Mouse (Mus musculus): ENCODE results near the gene Brpf3.

The Brpf3 gene

DNA sequence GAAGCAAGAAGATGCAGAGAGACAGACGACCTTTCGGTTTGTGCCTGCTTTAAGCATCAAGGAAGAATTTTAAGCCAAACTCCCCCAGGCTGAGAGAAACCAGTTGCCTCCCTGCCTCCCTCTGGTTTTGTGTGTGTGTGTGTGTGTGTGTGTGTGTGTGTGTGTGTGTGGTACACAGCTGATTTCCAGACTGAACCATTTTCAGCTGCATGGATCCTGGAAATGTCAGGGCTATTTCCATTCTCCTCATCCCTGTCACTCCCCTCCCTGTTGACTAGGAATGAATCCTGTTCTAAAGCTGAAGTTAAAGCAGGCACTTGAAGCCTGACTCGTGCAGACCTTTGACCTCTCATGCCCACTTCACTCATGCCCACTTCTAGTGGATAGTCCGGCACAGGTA is 73.3 kb downstream of the Brpf3 start:
- DNase-seq (ENCODE audit: low spot score), result no peak

DNA sequence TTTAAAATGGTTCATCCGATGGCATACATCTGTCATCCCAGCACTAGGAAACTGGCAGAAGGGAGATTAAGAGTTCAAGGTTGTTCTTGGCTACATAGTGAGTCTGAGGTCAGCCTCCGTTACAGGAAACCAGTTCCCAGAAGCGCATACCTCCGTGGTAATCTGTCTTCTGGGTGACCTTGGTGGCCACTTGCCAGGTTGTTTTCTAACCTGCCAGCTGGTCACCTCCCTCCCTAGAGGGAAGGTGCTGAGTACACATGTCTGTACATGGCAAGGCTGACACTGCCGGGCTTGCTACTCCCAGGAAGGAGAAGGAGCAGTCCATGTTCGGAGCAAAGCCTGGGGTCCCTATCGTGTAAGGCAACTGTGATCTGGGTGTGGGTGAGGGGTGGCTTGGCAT is 73.9 kb downstream of the Brpf3 start:
- DNase-seq (ENCODE audit: low spot score), result no peak

DNA sequence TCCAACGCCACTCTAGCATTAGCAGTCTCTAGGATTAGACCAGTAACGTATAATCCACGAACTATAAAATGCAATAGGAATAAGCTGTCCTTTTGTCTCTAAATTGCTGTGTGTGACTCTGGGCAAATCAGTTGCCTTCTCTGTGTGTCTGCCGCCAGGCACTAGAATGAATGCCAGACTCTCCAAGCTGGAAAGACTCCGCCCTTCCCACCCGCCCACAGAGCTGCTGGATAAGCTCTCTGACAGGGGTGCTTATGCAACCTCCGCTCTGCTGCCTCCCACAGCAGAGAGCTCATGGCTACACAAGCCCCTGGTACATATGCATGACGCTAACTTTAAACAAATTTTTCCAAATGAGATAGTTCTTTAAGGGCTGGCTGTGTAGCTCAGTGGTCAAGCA is 74.4 kb downstream of the Brpf3 start:
- DNase-seq (ENCODE audit: low spot score), result no peak

DNA sequence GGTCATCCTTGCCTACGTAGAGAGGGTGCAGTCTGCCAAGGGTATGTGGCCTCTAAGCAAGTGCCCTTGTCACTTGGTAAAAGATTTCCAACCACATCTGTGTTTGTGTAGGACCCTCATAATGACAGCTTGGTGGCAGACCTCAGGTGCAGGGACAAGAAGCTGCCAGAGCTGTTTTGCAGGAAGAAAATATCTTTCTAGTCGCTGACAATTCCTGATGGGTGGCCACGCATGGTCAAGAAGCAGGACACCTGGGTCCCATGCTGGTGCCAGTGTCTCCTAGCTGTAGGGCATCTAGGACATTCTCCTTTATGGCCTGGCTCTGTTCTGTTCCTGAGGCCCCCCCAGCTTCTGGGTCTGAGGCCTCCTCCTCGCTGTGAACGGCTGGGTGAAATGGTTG is 75.4 kb downstream of the Brpf3 start:
- no peak for DNase-seq (ENCODE audit: low spot score)

DNA sequence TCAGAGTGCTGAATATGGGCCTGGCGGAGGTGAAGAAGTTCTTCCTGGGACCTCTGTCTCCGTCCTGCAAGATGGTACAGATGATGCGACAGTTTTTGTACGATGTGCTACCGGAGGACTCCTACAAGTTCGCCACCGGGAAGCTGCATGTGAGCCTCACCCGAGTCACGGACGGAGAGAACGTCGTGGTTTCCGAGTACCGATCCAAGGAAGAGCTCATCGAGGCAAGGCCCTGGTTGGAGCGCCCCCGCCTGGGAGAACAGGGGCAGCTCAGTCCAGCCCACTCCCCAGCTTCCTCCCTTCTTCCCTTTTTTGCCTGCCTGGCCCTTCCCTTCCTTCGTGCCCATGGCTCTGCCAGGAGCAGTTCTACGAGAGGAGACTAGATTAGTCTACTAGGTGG is 75.9 kb downstream of the Brpf3 start:
- peak; percentile 68 for DNase-seq (ENCODE audit: low spot score)

DNA sequence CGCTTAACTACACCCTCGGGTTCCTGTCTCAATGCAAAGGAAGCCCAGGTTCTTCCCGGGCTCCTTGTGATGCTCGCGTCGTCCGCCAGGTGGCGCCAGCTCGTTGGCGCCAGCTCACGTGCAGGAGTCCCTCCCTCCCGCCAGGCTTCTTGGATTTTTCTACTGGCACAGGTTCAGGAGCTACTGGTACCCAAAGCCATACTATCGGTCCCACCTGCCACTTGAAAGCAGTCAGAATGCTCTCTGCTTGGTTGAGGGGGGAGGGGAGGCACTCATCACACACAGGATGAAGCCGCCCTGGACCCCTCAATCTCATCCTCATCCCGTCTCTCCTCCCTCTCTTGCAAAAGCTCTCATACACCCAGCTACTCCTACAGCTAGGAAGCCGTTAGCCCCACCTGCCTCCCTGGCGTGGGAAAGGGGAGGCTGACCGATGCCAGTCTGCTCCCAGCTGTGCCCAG is 79.1 kb downstream of the Brpf3 start:
- DNase-seq (ENCODE audit: low spot score), result peak; percentile 86

DNA sequence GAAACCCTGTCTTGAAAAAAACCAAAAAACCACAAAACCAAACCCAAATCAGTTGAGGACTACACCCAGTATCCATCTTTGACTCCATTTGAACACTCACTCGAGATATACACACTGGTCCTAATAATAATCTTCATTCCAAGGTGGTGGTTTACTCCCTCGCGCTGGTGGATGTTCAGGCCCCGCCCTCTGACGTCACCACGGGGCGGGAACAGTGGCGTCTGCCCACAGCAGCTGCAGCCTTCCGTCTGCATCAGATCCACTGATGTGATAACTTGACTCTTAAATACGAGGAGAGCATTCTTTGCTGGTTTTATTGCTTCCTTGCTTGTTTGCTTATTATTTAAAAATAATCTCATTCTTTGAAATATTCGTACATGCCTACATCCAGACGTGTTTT is 81.4 kb downstream of the Brpf3 start:
- DNase-seq (ENCODE audit: low spot score), result peak; percentile 80

DNA sequence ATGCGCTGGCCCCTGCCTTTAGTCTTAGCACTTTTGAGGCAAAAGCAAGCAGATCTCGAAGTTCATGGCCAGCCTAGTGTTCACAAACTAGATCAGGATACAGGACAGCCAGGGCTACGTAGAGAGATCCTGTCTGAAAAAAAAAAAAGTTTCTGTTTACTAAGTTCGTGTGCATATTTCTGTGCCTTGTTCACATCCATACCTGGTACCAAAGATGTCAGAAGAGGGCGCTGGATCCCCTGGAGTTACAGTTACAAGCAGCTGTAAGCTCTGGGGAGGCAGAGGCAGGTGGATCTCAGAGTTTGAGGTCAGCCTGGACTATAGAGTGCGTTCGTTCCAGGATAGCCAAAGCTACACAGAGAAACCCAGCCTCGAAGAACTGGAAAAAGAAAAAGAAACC is 81.9 kb downstream of the Brpf3 start:
- DNase-seq (ENCODE audit: low spot score), result no peak

DNA sequence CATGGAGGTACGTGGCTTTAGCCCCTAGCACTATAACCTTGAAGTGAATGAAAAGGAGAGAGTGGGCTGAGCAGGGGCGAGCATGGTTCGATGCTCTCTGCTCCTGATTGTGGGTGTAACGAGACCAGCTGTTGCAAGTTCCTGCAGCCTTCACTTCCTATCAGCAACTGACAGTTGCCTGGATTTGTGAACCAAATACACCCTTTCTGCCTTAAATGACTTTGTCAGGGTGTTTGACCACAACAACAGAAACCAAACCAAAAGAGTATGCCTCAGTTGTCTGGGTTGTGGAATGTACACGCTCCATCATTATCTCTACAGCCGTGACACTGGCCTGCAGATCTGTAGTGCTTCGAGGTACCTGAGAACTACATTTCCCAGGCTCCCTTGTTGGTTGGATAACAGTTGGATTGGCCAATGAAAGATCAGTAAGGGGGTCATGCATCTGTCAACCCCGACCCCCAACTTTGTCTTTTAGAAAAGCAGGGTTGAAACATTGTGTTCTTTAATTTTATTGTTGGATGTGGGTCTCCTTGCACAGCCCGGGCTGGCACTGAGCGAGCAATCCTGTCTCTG is 83.1 kb downstream of the Brpf3 start:
- DNase-seq (ENCODE audit: low spot score), result no peak

DNA sequence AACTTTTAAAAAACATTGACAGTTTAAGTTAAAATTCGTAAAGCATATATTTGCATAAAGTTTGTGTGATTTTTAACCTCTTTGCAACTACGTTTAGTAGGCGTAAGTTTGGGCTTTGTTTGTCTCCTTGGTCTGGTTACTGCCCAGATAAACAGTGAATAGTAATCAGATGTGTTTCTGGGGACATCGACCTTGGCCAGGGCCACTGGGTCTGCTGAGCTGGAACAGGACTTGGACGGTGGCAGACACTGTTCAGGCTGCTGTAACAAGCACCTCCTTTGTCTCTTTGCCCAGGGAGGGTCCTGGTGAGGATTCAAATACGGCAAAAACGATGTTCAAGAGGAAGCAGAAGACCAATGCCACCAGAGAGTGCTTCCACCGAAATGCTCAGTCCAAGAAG is 84.3 kb downstream of the Brpf3 start:
- DNase-seq (ENCODE audit: low spot score), result no peak

DNA sequence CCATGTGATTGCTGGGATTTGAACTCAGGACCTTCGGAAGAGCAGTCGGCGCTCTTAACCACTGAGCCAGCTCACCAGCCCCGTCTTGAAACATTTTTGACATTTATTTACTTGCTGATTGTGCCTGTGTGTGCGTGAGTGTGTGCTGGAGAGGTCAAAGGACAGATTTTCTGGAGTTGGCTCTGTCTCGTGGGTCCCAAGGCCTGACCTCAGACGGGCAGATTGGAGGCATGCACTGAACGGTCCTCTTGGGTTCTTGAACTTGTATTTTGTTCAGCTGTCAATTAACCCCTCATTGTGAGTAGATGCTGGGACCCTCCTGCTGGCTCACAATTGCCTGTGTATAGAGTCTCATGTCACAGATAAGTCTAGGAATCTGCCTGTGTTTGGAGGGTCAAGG is 85.4 kb downstream of the Brpf3 start:
- no peak for DNase-seq (ENCODE audit: low spot score)

Measured in retina, embryonic 14.5 days (tissue).